In genomic region chr15:102524892-102525485, GRCm38 (mm10) we compare ENCODE assay signal across 8 mouse cellular contexts. TPM values are rescaled to one million over a fixed set of nuclear protein-coding genes. Genes with fewer than 3 reads are reported as not detected.
DNase-seq lines count a peak whose midpoint lies in the region; ATAC-seq and TF ChIP-seq lines count a peak whose summit lies in the region.

Gene Npff (minus strand): TSS chr15:102524942.

- no peak for TF ChIP-seq POLR2A in kidney, adult 2 months (IDR thresholded peaks at IDR 0.05; ENCODE audit: low read depth, low read length)
- no peak for TF ChIP-seq POLR2A in liver, adult 2 months (IDR thresholded peaks at IDR 0.05; ENCODE audit: extremely low read depth, insufficient read depth, low read length)

- ATAC-seq in neural tube, embryonic 11.5 days (ENCODE audit: insufficient read depth, low FRiP score, low TSS enrichment) = no peak

- peaks cover 17% of the 10 kb centered on the region for H3K79me2 ChIP-seq in C2C12 (ENCODE audit: control insufficient read depth, insufficient read depth)
- H3K79me2 ChIP-seq in liver, adult 2 months (ENCODE audit: control insufficient read depth, insufficient read depth, low read length) = no peaks in the 10 kb centered on the region

- H3ac ChIP-seq in C2C12 (ENCODE audit: control insufficient read depth, insufficient read length, low read depth) = no peak within 1 kb of the TSS

- H3K4me1 ChIP-seq in kidney, adult 2 months (ENCODE audit: control insufficient read depth, insufficient read depth, low read length) = no peaks in the 10 kb centered on the region
- H3K4me1 ChIP-seq in liver, adult 2 months (ENCODE audit: control insufficient read depth, insufficient read depth, low read length) = no peaks in the 10 kb centered on the region
- H3K4me1 ChIP-seq in neural tube, embryonic 11.5 days (ENCODE audit: control insufficient read depth, insufficient read depth, low read length) = no peaks in the 10 kb centered on the region

- no peak within 1 kb of the TSS for H3K4me2 ChIP-seq in neural tube, embryonic 11.5 days (ENCODE audit: low read depth)

- H3K27ac ChIP-seq in kidney, adult 2 months (ENCODE audit: insufficient read depth, low read depth, low read length) = no peak within 1 kb of the TSS
- H3K27ac ChIP-seq in liver, adult 2 months (replicated peaks; ENCODE audit: insufficient read depth, low read depth, low read length) = no peak within 1 kb of the TSS
- H3K27ac ChIP-seq in neural tube, embryonic 11.5 days (ENCODE audit: low read depth, low read length) = no peak within 1 kb of the TSS

- peak; percentile 88 for TF ChIP-seq CTCF in C2C12 (IDR thresholded peaks at IDR 0.05; ENCODE audit: control insufficient read depth, insufficient read depth, insufficient read length)
- TF ChIP-seq CTCF in kidney, adult 2 months (conservative IDR thresholded peaks at IDR 0.05; ENCODE audit: insufficient read depth, insufficient read length, low read depth, low read length) = peak; percentile 95
- TF ChIP-seq CTCF in liver, adult 2 months (IDR thresholded peaks at IDR 0.05; ENCODE audit: low read depth, low read length) = peak; percentile 92

- H3K9ac ChIP-seq in liver, adult 2 months (ENCODE audit: low read depth, low read length) = no peak within 1 kb of the TSS
- no peak within 1 kb of the TSS for H3K9ac ChIP-seq in neural tube, embryonic 11.5 days (ENCODE audit: low read length)

- H3K27me3 ChIP-seq in C2C12 (ENCODE audit: control insufficient read depth, insufficient read depth, insufficient read length) = no peaks in the 10 kb centered on the region
- H3K27me3 ChIP-seq in kidney, adult 2 months (replicated peaks; ENCODE audit: control insufficient read depth, insufficient read depth, low read length) = no peaks in the 10 kb centered on the region
- H3K27me3 ChIP-seq in liver, adult 2 months (ENCODE audit: control insufficient read depth, insufficient read depth, low read length) = no peaks in the 10 kb centered on the region
- no peaks in the 10 kb centered on the region for H3K27me3 ChIP-seq in neural tube, embryonic 11.5 days (ENCODE audit: control insufficient read depth, insufficient read depth, low read length)

- no peak within 1 kb of the TSS for H3K4me3 ChIP-seq in C2C12 (ENCODE audit: insufficient read depth, poor library complexity, severe bottlenecking)
- H3K4me3 ChIP-seq in kidney, adult 2 months (ENCODE audit: insufficient read depth, low read depth, low read length) = no peak within 1 kb of the TSS
- H3K4me3 ChIP-seq in liver, adult 2 months (ENCODE audit: insufficient read depth, low read depth, low read length) = no peak within 1 kb of the TSS
- no peak within 1 kb of the TSS for H3K4me3 ChIP-seq in neural tube, embryonic 11.5 days (ENCODE audit: low read depth, low read length)

- no peaks in the 10 kb centered on the region for H3K9me3 ChIP-seq in neural tube, embryonic 11.5 days (ENCODE audit: control insufficient read depth, low read length)

- DNase-seq in NIH3T3 (ENCODE audit: low read depth) = peak; percentile 91
- DNase-seq in cerebellum, adult 9-11 months = peak; percentile 86
- peak; percentile 71 to 91 for DNase-seq in frontal cortex, adult 2 months (ENCODE audit: extremely low spot score in 1 of 2, low spot score in 1 of 2)
- DNase-seq in kidney, adult 2 months = peak; percentile 71
- peak; percentile 43 for DNase-seq in liver, adult 2 months (ENCODE audit: extremely low read depth, low read depth, low spot score)
- peak; percentile 82 for DNase-seq in neural tube, embryonic 11.5 days (ENCODE audit: low spot score)
- DNase-seq in thymus, postnatal 10 days (ENCODE audit: low spot score in 2 of 2) = peak; percentile 44 to 73

- 6% methylated on average over 3 of the region's 3 CpGs for WGBS in kidney, adult 2 months
- 15% methylated on average over 3 of the region's 3 CpGs for WGBS in liver, adult 2 months
- 7% methylated on average over 3 of the region's 3 CpGs for WGBS in neural tube, embryonic 11.5 days

- peaks cover 8% of the 10 kb centered on the region for H3K79me3 ChIP-seq in C2C12 (ENCODE audit: low read depth)

- peaks cover 91% of the 10 kb centered on the region for H3K36me3 ChIP-seq in C2C12 (ENCODE audit: control insufficient read depth, insufficient read depth)
- H3K36me3 ChIP-seq in kidney, adult 2 months (ENCODE audit: control insufficient read depth, insufficient read depth, low read length) = no peaks in the 10 kb centered on the region; the same call in none of the 2 replicates
- peaks cover 16% of the 10 kb centered on the region; the same call in 1 of the 2 replicates for H3K36me3 ChIP-seq in liver, adult 2 months (ENCODE audit: control insufficient read depth, insufficient read depth, low read length)
- H3K36me3 ChIP-seq in neural tube, embryonic 11.5 days (ENCODE audit: control insufficient read depth, insufficient read depth, low read length) = peaks cover 9% of the 10 kb centered on the region

TF ChIP-seq in C2C12, 6 proteins besides CTCF, POLR2A, EP300 and RAD21:
- TF ChIP-seq MYOD1 (IDR thresholded peaks at IDR 0.05; ENCODE audit: control insufficient read depth, insufficient read length, low read depth) = no peak
- no peak for TF ChIP-seq FOSL1 (IDR thresholded peaks at IDR 0.05; ENCODE audit: insufficient read depth, low read length, poor library complexity, severe bottlenecking)
- no peak for TF ChIP-seq MYOG (IDR thresholded peaks at IDR 0.05; ENCODE audit: control insufficient read depth, extremely low read depth, insufficient read length)
- TF ChIP-seq MAX (IDR thresholded peaks at IDR 0.05) = no peak
- TF ChIP-seq USF1 (IDR thresholded peaks at IDR 0.05; ENCODE audit: low read depth) = no peak
- no peak for TF ChIP-seq CEBPB (IDR thresholded peaks at IDR 0.05; ENCODE audit: low read depth)

RNA-seq across cellular contexts. Expression of gene Npff, which starts in this region (rescaled TPM):
- polyA plus RNA-seq in C2C12 (2012; fragmentation: generic; extraction: Trizol) = 0.94 TPM
- polyA plus RNA-seq in frontal cortex, adult 2 months (2012; rRNA removed) = 5.2 and 6.7 TPM in 2 replicates
- polyA plus RNA-seq in kidney, adult 2 months (2012; rRNA removed) = 3.4 and 5.6 TPM in 2 replicates
- 0.27 and 0.65 TPM in 2 replicates for total RNA-seq in liver, adult 2 months (2014; rRNA removed)
- polyA plus RNA-seq in liver, adult 2 months (2012; rRNA removed) = 1.4 and 3.5 TPM in 2 replicates
- 3.0 and 3.4 TPM in 2 replicates for polyA plus RNA-seq in neural tube, embryonic 11.5 days (2014; fragmentation: Nextera tagmentation; extraction: Ambion mirVana)
